Mouse (Mus musculus) hindbrain, embryonic 11.5 days (tissue): Measurements from ENCODE around the gene Ascl1. TPM values are rescaled to one million over a fixed set of nuclear protein-coding genes. Genes with fewer than 3 reads are reported as not detected.

Experiments used
- ATAC-seq: fragments of 200-750 bp; cut with Nextera tagmentation; 2 replicates; pipeline ENCODE4 v1.8.0; 2017; ENCODE audit warnings: mild to moderate bottlenecking, moderate TSS enrichment, moderate library complexity; ENCODE audit not compliant: low FRiP score
- DNase-seq: peaks from one replicate; pipeline ENCODE4 v3.0.0-alpha.2; 2015; ENCODE audit warnings: low spot score
- H3K27ac ChIP-seq: fragments of 300-500 bp; sonication (generic); 2 replicates; pipeline ENCODE4 v1.5.1; 2014; ENCODE audit warnings: mild to moderate bottlenecking, low read depth, low read length
- H3K27me3 ChIP-seq: fragments of 300-500 bp; sonication (generic); 2 replicates; pipeline ENCODE4 v1.6.1; 2014; ENCODE audit warnings: mild to moderate bottlenecking, low read length, moderate library complexity, mixed read lengths; ENCODE audit not compliant: control insufficient read depth, insufficient read depth
- H3K36me3 ChIP-seq: fragments of 300-500 bp; sonication (generic); 2 replicates; pipeline ENCODE4 v1.6.1; 2014; ENCODE audit warnings: mild to moderate bottlenecking, low read length, moderate library complexity, mixed read lengths; ENCODE audit not compliant: control insufficient read depth, insufficient read depth
- H3K4me1 ChIP-seq: fragments of 300-500 bp; sonication (generic); replicated peaks from 2 replicates; pipeline ENCODE4 v1.6.1; 2014; ENCODE audit warnings: low read length, mixed read lengths; ENCODE audit not compliant: control insufficient read depth, insufficient read depth
- H3K4me2 ChIP-seq: fragments of 300-500 bp; sonication (generic); replicated peaks from 2 replicates; pipeline ENCODE4 v1.6.1; 2014; ENCODE audit warnings: mild to moderate bottlenecking, low read depth, low read length
- H3K4me3 ChIP-seq: fragments of 300-500 bp; sonication (generic); 2 replicates; pipeline ENCODE4 v1.5.1; 2014; ENCODE audit warnings: low read depth, low read length
- H3K9ac ChIP-seq: fragments of 300-500 bp; sonication (generic); 2 replicates; pipeline ENCODE4 v1.6.1; 2014; ENCODE audit warnings: low read depth, low read length
- H3K9me3 ChIP-seq: fragments of 300-500 bp; sonication (generic); 2 replicates; pipeline ENCODE4 v1.6.1; 2016; ENCODE audit warnings: low read length; ENCODE audit not compliant: control insufficient read depth
- WGBS: fragments of 180-500 bp; shearing (Covaris S2); extraction: QIAGEN DNeasy Blood & Tissue Kit; methylation state at CpG from one replicate; pipeline ENCODE4 v1.1.7; 2014; 5-methylcytosine and 5-hydroxymethylcytosine counted together
- polyA plus RNA-seq: library from polyadenylated mRNA; unstranded; fragments of >200 nt; fragmentation: Nextera tagmentation; extraction: Ambion mirVana; gene quantifications from 2 replicates; pipeline ENCODE4 v1.2.1, GENCODE M21; 2014

The Ascl1 gene
- polyA plus RNA-seq, 1 experiment from 2014 or later, result 42.4 TPM

DNA sequence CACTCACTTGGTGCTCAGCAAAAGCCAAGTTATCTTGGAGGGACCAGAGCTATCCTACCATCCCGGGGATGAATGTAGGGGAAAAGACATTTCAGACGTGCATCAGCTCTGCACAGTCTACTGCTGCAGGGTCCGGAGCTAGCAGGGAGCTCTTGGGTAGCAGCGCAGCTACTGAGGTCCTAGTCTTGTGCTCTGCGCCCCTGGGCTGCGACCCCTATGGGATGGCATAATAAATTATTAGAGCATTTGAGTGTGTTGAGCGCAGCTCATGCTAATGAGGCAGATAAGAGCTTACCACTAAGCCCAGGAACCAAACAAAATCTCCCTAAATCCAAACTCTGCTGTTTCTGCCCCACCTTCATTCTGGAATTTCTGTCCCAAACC is 8.2 kb upstream of the Ascl1 start:
- ATAC-seq (peak; percentile 76), DNase-seq (peak; percentile 52)
- no peaks in the 10 kb centered on the region for H3K36me3 ChIP-seq
- peak overlapping the region; percentile 12; the same call in 1 of the 2 replicates for H3K4me3 ChIP-seq
- peak overlapping the region; percentile 44 for H3K4me2 ChIP-seq
- peaks cover 3% of the 10 kb centered on the region; the same call in 1 of the 2 replicates for H3K27me3 ChIP-seq
- peak overlapping the region; percentile 44; the same call in 1 of the 2 replicates for H3K9ac ChIP-seq
- WGBS, result 10% methylated on average over 7 of the region's 7 CpGs
- H3K9me3 ChIP-seq, result no peaks in the 10 kb centered on the region
- peak overlapping the region; percentile 61 for H3K27ac ChIP-seq
- peaks cover 10% of the 10 kb centered on the region; the same call in 1 of the 2 replicates for H3K4me1 ChIP-seq

DNA sequence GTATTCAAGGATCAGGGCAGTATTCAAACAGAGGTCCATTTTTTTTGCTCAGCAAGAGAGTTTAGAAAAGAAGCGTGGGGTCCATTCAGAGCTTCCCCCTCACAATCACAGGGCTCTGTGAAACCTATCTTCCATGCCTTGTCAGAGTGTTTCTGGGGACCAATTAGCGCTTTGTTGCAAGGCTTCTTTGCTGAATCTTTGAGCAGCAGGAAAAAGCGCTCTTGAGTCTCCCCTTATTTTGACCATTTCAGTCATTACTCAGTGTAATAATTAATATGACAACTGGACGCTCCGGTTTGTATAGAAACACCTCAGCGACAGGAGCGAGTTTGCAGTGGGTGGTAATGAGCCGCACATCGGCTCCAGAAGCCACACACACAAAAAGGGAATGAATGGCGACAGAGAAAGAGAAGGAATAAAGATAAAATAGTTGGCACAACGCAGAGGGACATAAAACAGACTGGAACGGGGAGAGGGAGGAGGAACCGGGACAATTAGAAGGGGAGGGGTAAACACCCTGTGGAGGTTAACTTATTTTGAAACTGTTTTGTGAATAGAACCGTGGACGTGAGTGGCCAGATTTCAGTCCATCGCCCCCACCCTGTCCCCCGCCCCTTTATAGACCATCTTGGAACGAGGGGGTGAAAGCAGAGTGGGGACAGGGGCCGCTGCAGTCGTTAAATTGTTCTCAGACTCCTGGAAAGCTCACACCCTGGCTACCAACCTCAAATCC is 7.6 kb upstream of the Ascl1 start:
- peak; percentile 43 for DNase-seq
- peak overlapping the region; percentile 61 for H3K27ac ChIP-seq

DNA sequence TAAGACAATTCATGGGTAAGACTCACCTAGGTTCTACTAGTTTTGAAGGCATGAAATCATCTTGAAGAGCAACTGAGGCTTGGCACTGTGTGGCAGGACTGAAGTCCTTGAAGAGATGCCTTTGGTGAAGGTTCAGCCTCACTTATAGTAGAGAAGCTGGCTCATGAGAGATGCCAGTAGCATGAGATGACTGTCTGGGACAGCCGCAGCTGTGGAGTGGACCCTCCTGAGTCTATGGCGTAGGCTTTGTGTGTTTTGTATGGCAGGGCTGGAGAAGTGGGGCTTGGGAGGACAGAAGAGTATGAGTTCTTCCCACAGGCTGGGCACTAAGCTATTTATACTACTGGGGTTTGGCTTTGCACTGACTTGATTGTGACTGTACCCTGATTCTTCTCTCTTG is 3.6 kb upstream of the Ascl1 start:
- 96% methylated on average over 2 of the region's 2 CpGs for WGBS
- Histone ChIP-seq H3K4me1 (peaks cover 15% of the 10 kb centered on the region; the same call in 1 of the 2 replicates), H3K36me3 (no peaks in the 10 kb centered on the region), H3K9ac (no peak overlapping the region), H3K4me2 (no peak overlapping the region), H3K4me3 (no peak overlapping the region), H3K27me3 (peaks cover 14% of the 10 kb centered on the region), H3K9me3 (no peaks in the 10 kb centered on the region), H3K27ac (no peak overlapping the region)
- DNase-seq (no peak), ATAC-seq (no peak)

More for the DNA sequence above, 7.6 kb upstream of the Ascl1 start:
- no peaks in the 10 kb centered on the region for H3K9me3 ChIP-seq
- peak overlapping the region; percentile 44 for H3K4me2 ChIP-seq
- peak overlapping the region; percentile 44; the same call in 1 of the 2 replicates for H3K9ac ChIP-seq
- peaks cover 10% of the 10 kb centered on the region; the same call in 1 of the 2 replicates for H3K4me1 ChIP-seq
- peaks cover 5% of the 10 kb centered on the region for H3K27me3 ChIP-seq
- H3K36me3 ChIP-seq, result no peaks in the 10 kb centered on the region
- WGBS, result 12% methylated on average over 20 of the region's 20 CpGs
- ATAC-seq, result peak; percentile 59
- H3K4me3 ChIP-seq, result peak overlapping the region; percentile 12; the same call in 1 of the 2 replicates

DNA sequence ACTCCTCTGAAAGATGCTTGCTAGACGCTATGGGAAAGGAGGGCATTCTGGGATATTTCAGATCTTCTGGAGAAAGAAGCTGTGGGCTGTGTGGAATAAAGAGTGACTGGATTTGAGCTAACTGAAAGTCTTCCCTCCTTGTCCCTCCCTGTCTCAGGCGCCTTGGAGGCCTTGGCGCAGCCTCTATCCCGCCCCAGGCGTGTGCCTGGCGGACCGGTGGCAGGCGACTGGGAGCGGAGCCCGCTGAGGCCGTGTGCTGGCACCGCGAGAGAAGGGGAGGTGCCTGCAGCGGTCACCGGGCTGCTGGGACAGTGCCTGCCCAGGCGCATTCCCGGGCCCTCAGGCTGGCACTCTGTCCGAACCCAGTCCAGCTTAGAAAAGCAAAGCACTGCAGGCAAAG is 1.1 kb upstream of the Ascl1 start:
- DNase-seq (peak; percentile 64), ATAC-seq (peak; percentile 38)
- Histone ChIP-seq H3K4me2 (peak overlapping the region; percentile 83), H3K4me1 (peaks cover 7% of the 10 kb centered on the region; the same call in 1 of the 2 replicates), H3K9me3 (no peaks in the 10 kb centered on the region), H3K9ac (peak overlapping the region; percentile 32; the same call in 1 of the 2 replicates), H3K27me3 (peaks cover 23% of the 10 kb centered on the region), H3K36me3 (no peaks in the 10 kb centered on the region), H3K4me3 (peak overlapping the region; percentile 29), H3K27ac (no peak overlapping the region; the same call in 1 of the 2 replicates)
- WGBS, result 0% methylated on average over 9 of the region's 18 CpGs

DNA sequence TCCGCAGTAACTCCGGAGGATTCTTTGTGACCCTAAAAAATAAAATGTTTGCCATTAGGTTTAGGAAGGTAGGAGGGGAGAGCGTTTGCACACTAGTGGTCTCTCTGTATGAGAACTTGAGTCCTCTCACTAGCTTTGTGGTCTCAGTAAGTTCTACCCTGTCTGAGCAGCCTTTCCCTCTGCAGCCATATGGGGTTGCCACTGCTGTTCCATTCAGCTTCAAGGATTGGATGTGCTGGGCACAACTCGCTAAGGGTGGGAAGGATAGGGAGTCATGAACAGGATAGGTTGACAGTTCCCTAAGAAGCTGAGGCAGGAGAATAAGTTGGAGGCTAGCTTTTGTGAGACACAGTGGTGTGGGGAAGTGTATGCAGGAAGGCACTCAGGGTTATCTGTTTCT is 716 bp upstream of the Ascl1 start:
- ATAC-seq (peak; percentile 12; the same call in 1 of the 2 replicates), DNase-seq (peak; percentile 47)
- H3K4me2 ChIP-seq, result peak overlapping the region; percentile 83
- peaks cover 23% of the 10 kb centered on the region for H3K27me3 ChIP-seq
- H3K36me3 ChIP-seq, result no peaks in the 10 kb centered on the region
- 0% methylated on average over 4 of the region's 4 CpGs for WGBS
- H3K27ac ChIP-seq, result no peak overlapping the region; the same call in 1 of the 2 replicates
- H3K9ac ChIP-seq, result peak overlapping the region; percentile 32; the same call in 1 of the 2 replicates
- peak overlapping the region; percentile 75 for H3K4me3 ChIP-seq
- peaks cover 7% of the 10 kb centered on the region; the same call in 1 of the 2 replicates for H3K4me1 ChIP-seq
- no peaks in the 10 kb centered on the region for H3K9me3 ChIP-seq

DNA sequence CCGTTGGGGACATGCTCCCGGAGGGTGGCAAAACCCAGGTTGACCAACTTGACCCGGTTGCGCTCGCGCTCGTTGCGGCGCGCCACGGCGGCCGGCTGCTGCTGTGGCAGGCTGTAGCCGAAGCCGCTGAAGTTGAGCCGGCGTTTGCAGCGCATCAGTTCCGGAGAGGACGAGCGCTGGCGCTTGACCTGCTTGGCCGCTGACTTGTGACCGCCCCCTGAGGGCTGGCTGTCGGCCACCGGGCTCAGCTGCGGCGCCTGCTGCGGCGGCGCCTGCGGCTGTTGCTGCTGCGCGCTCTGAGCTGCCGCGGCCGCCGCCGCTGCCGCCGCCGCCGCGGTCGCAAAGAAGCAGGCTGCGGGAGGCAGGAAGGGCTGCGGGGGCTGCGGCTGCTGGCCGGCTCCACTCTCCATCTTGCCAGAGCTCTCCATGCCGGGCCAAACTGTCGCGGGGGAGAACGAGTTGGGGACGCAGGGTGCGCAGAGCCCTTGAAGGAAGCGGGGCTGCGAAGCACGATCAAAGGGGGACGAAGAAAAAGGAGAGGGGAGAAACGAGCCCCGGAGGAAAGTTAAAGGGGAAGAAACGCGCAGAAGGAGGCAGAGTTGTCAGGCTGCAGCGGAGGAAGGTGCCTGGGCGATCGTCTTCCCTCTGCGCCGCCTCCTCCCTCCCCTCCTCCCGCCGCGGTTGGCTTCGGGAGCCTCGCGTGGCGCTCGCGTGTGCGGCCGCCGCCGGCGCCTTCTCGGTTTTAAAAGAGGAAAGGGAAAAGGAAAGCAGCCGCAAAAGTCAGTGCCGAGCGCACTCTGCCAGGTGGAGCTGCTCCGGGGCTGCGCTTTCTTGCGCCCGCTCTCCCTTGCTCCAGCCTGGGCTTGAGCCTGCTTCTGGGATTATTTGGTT is 554 bp downstream of the Ascl1 start:
- no peaks in the 10 kb centered on the region for H3K36me3 ChIP-seq
- H3K9me3 ChIP-seq, result no peaks in the 10 kb centered on the region
- peaks cover 7% of the 10 kb centered on the region for H3K4me1 ChIP-seq
- peak overlapping the region; percentile 93 for H3K27ac ChIP-seq
- H3K27me3 ChIP-seq, result peaks cover 20% of the 10 kb centered on the region
- H3K9ac ChIP-seq, result peak overlapping the region; percentile 90
- ATAC-seq (peak; percentile 8), DNase-seq (peak; percentile 79)
- peak overlapping the region; percentile 75 for H3K4me3 ChIP-seq
- H3K4me2 ChIP-seq, result peak overlapping the region; percentile 83
- under 1% methylated on average over 67 of the region's 90 CpGs for WGBS

DNA sequence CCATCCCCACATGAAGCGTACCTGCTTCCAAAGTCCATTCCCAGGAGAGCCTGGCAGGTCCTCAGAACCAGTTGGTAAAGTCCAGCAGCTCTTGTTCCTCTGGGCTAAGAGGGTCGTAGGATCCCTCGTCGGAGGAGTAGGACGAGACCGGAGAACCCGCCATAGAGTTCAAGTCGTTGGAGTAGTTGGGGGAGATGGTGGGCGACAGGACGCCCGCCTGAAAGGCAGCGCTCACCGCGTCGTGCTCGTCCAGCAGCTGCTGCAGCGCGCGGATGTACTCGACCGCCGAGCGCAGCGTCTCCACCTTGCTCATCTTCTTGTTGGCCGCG is 1.2 kb downstream of the Ascl1 start:
- Histone ChIP-seq H3K4me2 (peak overlapping the region; percentile 83), H3K27me3 (peaks cover 20% of the 10 kb centered on the region), H3K4me1 (peaks cover 7% of the 10 kb centered on the region), H3K9me3 (no peaks in the 10 kb centered on the region), H3K9ac (peak overlapping the region; percentile 90), H3K4me3 (peak overlapping the region; percentile 75), H3K27ac (peak overlapping the region; percentile 93), H3K36me3 (no peaks in the 10 kb centered on the region)
- DNase-seq, result no peak
- ATAC-seq, result no peak
- under 1% methylated on average over 26 of the region's 26 CpGs for WGBS

DNA sequence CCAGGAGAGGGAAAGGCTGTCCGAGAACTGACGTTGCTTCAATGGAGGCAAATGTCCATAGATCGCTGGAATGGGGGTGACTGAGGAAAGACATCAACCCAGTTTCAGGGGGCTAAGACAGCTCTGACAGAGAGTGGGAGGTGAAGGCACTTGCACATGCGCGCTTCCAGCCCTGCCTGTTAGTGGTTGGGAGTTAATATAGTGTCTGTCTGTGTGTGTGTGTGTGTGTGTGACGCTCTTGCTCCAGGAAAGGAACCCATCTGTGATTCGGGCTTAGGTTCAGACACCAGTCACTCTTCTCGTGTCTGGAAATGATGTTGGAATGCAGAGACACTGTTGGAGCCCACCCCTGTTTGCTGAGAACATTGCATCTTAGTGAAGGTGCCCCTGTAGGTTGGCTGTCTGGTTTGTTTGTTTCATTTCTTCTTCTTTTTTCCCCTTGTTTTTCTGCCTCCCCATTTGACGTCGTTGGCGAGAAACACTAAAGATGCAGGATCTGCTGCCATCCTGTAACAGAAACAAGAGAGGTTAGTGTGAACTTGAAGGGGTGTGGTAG is 1.9 kb downstream of the Ascl1 start:
- Histone ChIP-seq H3K36me3 (no peaks in the 10 kb centered on the region), H3K4me2 (peak overlapping the region; percentile 83), H3K27ac (peak overlapping the region; percentile 39; the same call in 1 of the 2 replicates), H3K9ac (peak overlapping the region; percentile 90), H3K4me3 (peak overlapping the region; percentile 75), H3K4me1 (peaks cover 7% of the 10 kb centered on the region), H3K9me3 (no peaks in the 10 kb centered on the region), H3K27me3 (peaks cover 20% of the 10 kb centered on the region)
- peak; percentile 63 for DNase-seq
- WGBS, result under 1% methylated on average over 11 of the region's 11 CpGs
- no peak for ATAC-seq
